Comparison of ENCODE assay signal across 8 mouse cellular contexts in the genomic region with DNA sequence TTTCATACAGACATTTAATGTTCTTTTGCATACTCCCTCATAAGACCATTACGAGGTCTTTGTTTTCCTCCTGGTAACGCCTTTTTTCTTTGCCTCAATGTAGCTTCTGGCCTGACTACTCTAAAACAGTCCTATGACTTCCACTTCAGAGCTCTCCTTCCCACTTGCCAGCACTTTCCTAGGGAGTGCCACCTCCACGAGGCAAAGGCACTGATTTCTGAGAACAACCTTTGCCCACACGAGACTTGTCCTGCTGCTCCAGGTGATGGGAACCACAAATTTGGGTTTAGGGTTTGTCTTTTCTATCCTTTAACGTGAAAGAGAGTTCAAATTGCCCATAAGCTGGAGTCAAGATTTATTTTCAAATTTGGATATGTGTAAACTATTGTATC. TPM values are rescaled to one million over a fixed set of nuclear protein-coding genes. Genes with fewer than 3 reads are reported as not detected.
DNase-seq lines count a peak whose midpoint lies in the region; ATAC-seq and TF ChIP-seq lines count a peak whose summit lies in the region.

No protein-coding gene starts in this region.

- peaks cover 75% of the 10 kb centered on the region for H3K36me3 ChIP-seq in heart, embryonic 13.5 days
- peaks cover 27 to 28% of the 10 kb centered on the region in 2 experiments for H3K36me3 ChIP-seq in MEL (ENCODE audit: control insufficient read depth in 1 of 2, insufficient read depth in 2 of 2, low read length in 2 of 2)
- H3K36me3 ChIP-seq in hindbrain, embryonic 13.5 days = peaks cover 74% of the 10 kb centered on the region
- peaks cover 35% of the 10 kb centered on the region for H3K36me3 ChIP-seq in midbrain, embryonic 11.5 days (ENCODE audit: control insufficient read depth, insufficient read depth, low read length)

- H3K4me1 ChIP-seq in heart, embryonic 13.5 days = peaks cover 30% of the 10 kb centered on the region
- peaks cover 6 to 20% of the 10 kb centered on the region in 2 experiments for H3K4me1 ChIP-seq in MEL (ENCODE audit: control insufficient read depth in 1 of 2, insufficient read depth in 2 of 2, low read length in 2 of 2)
- H3K4me1 ChIP-seq in hindbrain, embryonic 13.5 days (replicated peaks) = peaks cover 30% of the 10 kb centered on the region
- peaks cover 6% of the 10 kb centered on the region; the same call in 1 of the 2 replicates for H3K4me1 ChIP-seq in midbrain, embryonic 11.5 days (ENCODE audit: control insufficient read depth, insufficient read depth, low read length)

- ATAC-seq in heart, embryonic 13.5 days (ENCODE audit: extremely low read depth, insufficient number of reproducible peaks, low FRiP score, low TSS enrichment) = no peak
- no peak for ATAC-seq in hindbrain, embryonic 13.5 days (ENCODE audit: low FRiP score)
- no peak for ATAC-seq in midbrain, embryonic 11.5 days (ENCODE audit: low FRiP score)

- no peaks in the 10 kb centered on the region for H3K27me3 ChIP-seq in heart, embryonic 13.5 days (replicated peaks)
- H3K27me3 ChIP-seq in MEL (ENCODE audit: control insufficient read depth in 1 of 2, insufficient read depth in 2 of 2, low read length in 2 of 2) = no peaks in the 10 kb centered on the region
- no peaks in the 10 kb centered on the region for H3K27me3 ChIP-seq in hindbrain, embryonic 13.5 days
- H3K27me3 ChIP-seq in midbrain, embryonic 11.5 days (ENCODE audit: control insufficient read depth, insufficient read depth, low read length) = no peaks in the 10 kb centered on the region

- TF ChIP-seq RAD21 in MEL (IDR thresholded peaks at IDR 0.05; ENCODE audit: low read depth, low read length) = no peak

- H3K4me2 ChIP-seq in heart, embryonic 13.5 days = peak overlapping the region; percentile 82
- H3K4me2 ChIP-seq in hindbrain, embryonic 13.5 days = peak overlapping the region; percentile 57
- peak overlapping the region; percentile 55 for H3K4me2 ChIP-seq in midbrain, embryonic 11.5 days

- no peak for TF ChIP-seq CTCF in MEL (IDR thresholded peaks at IDR 0.05 in 2 of 3, conservative IDR thresholded peaks at IDR 0.05 in 1 of 3; ENCODE audit: control insufficient read depth in 1 of 3, insufficient read depth in 1 of 3, low read depth in 2 of 3, low read length in 3 of 3, poor library complexity in 1 of 3, severe bottlenecking in 1 of 3)

- intact Hi-C loops in heart, postnatal 36 days (cut with DNase I) = no loop called here

- TF ChIP-seq POLR2A in MEL (IDR thresholded peaks at IDR 0.05; ENCODE audit: control insufficient read depth in 1 of 2, insufficient read depth in 1 of 2, low read depth in 1 of 2, low read length in 2 of 2, poor library complexity in 1 of 2) = no peak

- 34% methylated on average over 5 of the region's 5 CpGs for WGBS in heart, embryonic 13.5 days
- whole genome bisulfite sequencing in hindbrain, embryonic 13.5 days = 50% methylated on average over 5 of the region's 5 CpGs
- 51% methylated on average over 5 of the region's 5 CpGs for WGBS in midbrain, embryonic 11.5 days

- no peak for DNase-seq in heart, postnatal 36 days
- DNase-seq in MEL (ENCODE audit: low read depth, low spot score) = no peak
- no peak for DNase-seq in midbrain, embryonic 11.5 days (ENCODE audit: low spot score, missing footprints)
- no peak for DNase-seq in natural killer cell, adult 2 months (ENCODE audit: low spot score in 2 of 2)
- no peak for DNase-seq in cerebellum, adult 18-20 months
- DNase-seq in adrenal gland, postnatal 14 days = no peak

- H3K79me2 ChIP-seq in MEL (ENCODE audit: control insufficient read depth, insufficient read depth, low read length, poor library complexity) = peaks cover 46% of the 10 kb centered on the region

- H3K27ac ChIP-seq in heart, embryonic 13.5 days (replicated peaks) = peak overlapping the region; percentile 96
- peak overlapping the region; percentile 88 for H3K27ac ChIP-seq in MEL (ENCODE audit: control insufficient read depth, low read depth, low read length)
- peak overlapping the region; percentile 87 for H3K27ac ChIP-seq in hindbrain, embryonic 13.5 days
- H3K27ac ChIP-seq in midbrain, embryonic 11.5 days (ENCODE audit: low read depth, low read length) = peak overlapping the region; percentile 59; the same call in 1 of the 2 replicates

- H3K4me3 ChIP-seq in heart, embryonic 13.5 days = peak overlapping the region; percentile 76
- peak overlapping the region; percentile 66 to 80 for H3K4me3 ChIP-seq in MEL (ENCODE audit: control insufficient read depth in 1 of 2, insufficient read depth in 1 of 2, low read depth in 2 of 2, low read length in 2 of 2)
- H3K4me3 ChIP-seq in hindbrain, embryonic 13.5 days = peak overlapping the region; percentile 74
- peak overlapping the region; percentile 88 for H3K4me3 ChIP-seq in midbrain, embryonic 11.5 days (ENCODE audit: low read depth, low read length)

- H3K9me3 ChIP-seq in heart, embryonic 13.5 days = no peaks in the 10 kb centered on the region
- H3K9me3 ChIP-seq in MEL (replicated peaks; ENCODE audit: insufficient read depth, low read length) = no peaks in the 10 kb centered on the region
- H3K9me3 ChIP-seq in hindbrain, embryonic 13.5 days = no peaks in the 10 kb centered on the region
- no peaks in the 10 kb centered on the region for H3K9me3 ChIP-seq in midbrain, embryonic 11.5 days (ENCODE audit: control insufficient read depth, low read length)

- peak overlapping the region; percentile 90 for H3K9ac ChIP-seq in heart, embryonic 13.5 days
- H3K9ac ChIP-seq in MEL (ENCODE audit: control insufficient read depth, low read depth, low read length, poor library complexity, severe bottlenecking) = peak overlapping the region; percentile 77
- peak overlapping the region; percentile 66 for H3K9ac ChIP-seq in hindbrain, embryonic 13.5 days
- peak overlapping the region; percentile 70 for H3K9ac ChIP-seq in midbrain, embryonic 11.5 days (ENCODE audit: low read length)

- TF ChIP-seq EP300 in MEL (IDR thresholded peaks at IDR 0.05; ENCODE audit: low read depth in 1 of 2, low read length in 2 of 2) = no peak

TF ChIP-seq in MEL, 35 proteins besides CTCF, POLR2A, EP300 and RAD21 (continues in another document):
- TF ChIP-seq UBTF (IDR thresholded peaks at IDR 0.05; ENCODE audit: borderline replicate concordance, insufficient read depth, low read depth, low read length) (no peak), ELF1 (IDR thresholded peaks at IDR 0.05; ENCODE audit: low read depth, low read length) (no peak), NRF1 (IDR thresholded peaks at IDR 0.05; ENCODE audit: insufficient read depth, low read depth, low read length, poor library complexity, severe bottlenecking) (no peak), POLR2AphosphoS2 (IDR thresholded peaks at IDR 0.05; ENCODE audit: low read length) (no peak), HCFC1 (IDR thresholded peaks at IDR 0.05; ENCODE audit: low read depth, low read length) (no peak)

RNA-seq across cellular contexts. Expression of a gene that starts 0.6 kb away (rescaled TPM):
- polyA plus RNA-seq in heart, embryonic 13.5 days (2015; fragmentation: Nextera tagmentation; extraction: Ambion mirVana) = 251 and 281 TPM in 2 replicates
- total RNA-seq in heart, postnatal 36 days (2021) = 100 to 1,000 TPM; 246 to 250 TPM
- total RNA-seq in MEL (2012; rRNA removed) = 1,362 and 1,397 TPM in 2 replicates
- polyA plus RNA-seq in MEL (2012; ENCODE audit: insufficient read depth in 1 of 2, insufficient read length in 2 of 2, low read depth in 1 of 2, low replicate concordance in 2 of 2, missing spikeins in 1 of 2) = 1,000 to 10,000 TPM; 1,691 to 1,817 TPM
- polyA plus RNA-seq in hindbrain, embryonic 13.5 days (2015; fragmentation: Nextera tagmentation; extraction: Ambion mirVana) = 344 and 348 TPM in 2 replicates
- 435 and 439 TPM in 2 replicates for polyA plus RNA-seq in midbrain, embryonic 11.5 days (2014; fragmentation: Nextera tagmentation; extraction: Ambion mirVana)
- total RNA-seq in adrenal gland, postnatal 14 days (2021) = 355 and 413 TPM in 2 replicates

RNA-seq across cellular contexts. Expression of a gene that starts 12.5 kb away (rescaled TPM):
- 16.3 and 17.1 TPM in 2 replicates for polyA plus RNA-seq in heart, embryonic 13.5 days (2015; fragmentation: Nextera tagmentation; extraction: Ambion mirVana)
- total RNA-seq in heart, postnatal 36 days (2021) = 1 to 10 TPM; 8.1 to 8.9 TPM
- total RNA-seq in MEL (2012; rRNA removed) = 54.6 and 54.9 TPM in 2 replicates
- polyA plus RNA-seq in MEL (2012; ENCODE audit: insufficient read depth in 1 of 2, insufficient read length in 2 of 2, low read depth in 1 of 2, low replicate concordance in 2 of 2, missing spikeins in 1 of 2) = 10 to 100 TPM in 1 of 2 experiments, not detected in 1; 68.2 TPM
- polyA plus RNA-seq in hindbrain, embryonic 13.5 days (2015; fragmentation: Nextera tagmentation; extraction: Ambion mirVana) = 29.4 and 31.1 TPM in 2 replicates
- 23.5 and 28.4 TPM in 2 replicates for polyA plus RNA-seq in midbrain, embryonic 11.5 days (2014; fragmentation: Nextera tagmentation; extraction: Ambion mirVana)
- total RNA-seq in adrenal gland, postnatal 14 days (2021) = 20.2 and 21.7 TPM in 2 replicates

RNA-seq across cellular contexts. Expression of a gene that starts 22.9 kb away (rescaled TPM):
- 22.8 TPM in 2 replicates for polyA plus RNA-seq in heart, embryonic 13.5 days (2015; fragmentation: Nextera tagmentation; extraction: Ambion mirVana)
- total RNA-seq in heart, postnatal 36 days (2021) = 100 to 1,000 TPM; 362 to 377 TPM
- 1.2 and 1.3 TPM in 2 replicates for total RNA-seq in MEL (2012; rRNA removed)
- 1 to 10 TPM in 1 of 2 experiments, not detected in 1; 2.2 TPM for polyA plus RNA-seq in MEL (2012; ENCODE audit: insufficient read depth in 1 of 2, insufficient read length in 2 of 2, low read depth in 1 of 2, low replicate concordance in 2 of 2, missing spikeins in 1 of 2)
- 5.7 and 6.4 TPM in 2 replicates for polyA plus RNA-seq in hindbrain, embryonic 13.5 days (2015; fragmentation: Nextera tagmentation; extraction: Ambion mirVana)
- polyA plus RNA-seq in midbrain, embryonic 11.5 days (2014; fragmentation: Nextera tagmentation; extraction: Ambion mirVana) = 5.0 and 6.3 TPM in 2 replicates
- total RNA-seq in adrenal gland, postnatal 14 days (2021) = 157 and 186 TPM in 2 replicates

RNA-seq across cellular contexts. Expression of a gene that starts 24.5 kb away (rescaled TPM):
- polyA plus RNA-seq in heart, embryonic 13.5 days (2015; fragmentation: Nextera tagmentation; extraction: Ambion mirVana) = 83.6 and 88.0 TPM in 2 replicates
- 10 to 100 TPM; 33.2 to 38.5 TPM for total RNA-seq in heart, postnatal 36 days (2021)
- total RNA-seq in MEL (2012; rRNA removed) = 150 and 171 TPM in 2 replicates
- 100 to 1,000 TPM; 116 to 167 TPM for polyA plus RNA-seq in MEL (2012; ENCODE audit: insufficient read depth in 1 of 2, insufficient read length in 2 of 2, low read depth in 1 of 2, low replicate concordance in 2 of 2, missing spikeins in 1 of 2)
- 133 and 137 TPM in 2 replicates for polyA plus RNA-seq in hindbrain, embryonic 13.5 days (2015; fragmentation: Nextera tagmentation; extraction: Ambion mirVana)
- 50.9 and 56.0 TPM in 2 replicates for polyA plus RNA-seq in midbrain, embryonic 11.5 days (2014; fragmentation: Nextera tagmentation; extraction: Ambion mirVana)
- total RNA-seq in adrenal gland, postnatal 14 days (2021) = 93.1 and 105 TPM in 2 replicates

RNA-seq across cellular contexts. Expression of a gene that starts 36.8 kb away (rescaled TPM):
- 14.4 and 14.9 TPM in 2 replicates for polyA plus RNA-seq in heart, embryonic 13.5 days (2015; fragmentation: Nextera tagmentation; extraction: Ambion mirVana)
- total RNA-seq in heart, postnatal 36 days (2021) = 10 to 100 TPM in 1 of 2 experiments, 1 to 10 TPM in 1; 9.5 to 11.0 TPM
- total RNA-seq in MEL (2012; rRNA removed) = 13.0 and 16.6 TPM in 2 replicates
- polyA plus RNA-seq in MEL (2012; ENCODE audit: insufficient read depth in 1 of 2, insufficient read length in 2 of 2, low read depth in 1 of 2, low replicate concordance in 2 of 2, missing spikeins in 1 of 2) = 10 to 100 TPM in 1 of 2 experiments, not detected in 1; 23.4 TPM
- 9.4 and 11.3 TPM in 2 replicates for polyA plus RNA-seq in hindbrain, embryonic 13.5 days (2015; fragmentation: Nextera tagmentation; extraction: Ambion mirVana)
- 5.8 and 8.2 TPM in 2 replicates for polyA plus RNA-seq in midbrain, embryonic 11.5 days (2014; fragmentation: Nextera tagmentation; extraction: Ambion mirVana)
- 45.4 and 49.5 TPM in 2 replicates for total RNA-seq in adrenal gland, postnatal 14 days (2021)
